10 mouse cellular contexts compared by ENCODE assay signal in the genomic region with DNA sequence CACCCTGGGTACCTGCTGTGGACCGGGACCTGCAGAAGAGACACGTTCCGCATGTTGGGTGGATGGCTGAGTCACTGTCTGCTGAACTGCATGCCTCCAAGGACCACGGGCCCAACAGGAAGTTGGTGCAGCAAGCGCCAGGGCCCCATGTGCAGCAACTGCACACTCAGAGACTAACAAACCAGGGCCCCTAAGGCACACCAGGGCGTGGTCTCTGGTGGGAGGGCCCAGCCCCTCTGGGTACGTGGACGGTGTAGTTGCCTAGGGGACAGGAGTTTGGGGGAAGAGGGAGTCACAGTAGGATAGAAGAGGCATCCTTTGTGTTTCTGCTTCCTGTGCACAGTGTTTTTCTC. TPM values are rescaled to one million over a fixed set of nuclear protein-coding genes. Genes with fewer than 3 reads are reported as not detected.
DNase-seq lines count a peak whose midpoint lies in the region; ATAC-seq lines count a peak whose summit lies in the region.
"Had no signal": no experiment of that assay in that cellular context is flagged by ENCODE, and none has a peak within 500 bp of the region (broad histone marks: within the 10 kb centered on the region; RNA-seq: fewer than 3 reads in every experiment).

No protein-coding gene starts in this region.

- no peak overlapping the region for H3K9ac ChIP-seq in forebrain, embryonic 12.5 days
- H3K9ac ChIP-seq: heart, embryonic 13.5 days; limb, embryonic 15.5 days had no signal

- WGBS in forebrain, embryonic 12.5 days, result 68% methylated on average over 8 of the region's 8 CpGs

- no peaks in the 10 kb centered on the region for H3K9me3 ChIP-seq in forebrain, embryonic 12.5 days
- H3K9me3 ChIP-seq: heart, embryonic 13.5 days; limb, embryonic 15.5 days had no signal

- no peak overlapping the region for H3K4me2 ChIP-seq in forebrain, embryonic 12.5 days
- H3K4me2 ChIP-seq: heart, embryonic 13.5 days; limb, embryonic 15.5 days had no signal

- ATAC-seq in CD4-positive, CD25-positive, alpha-beta regulatory T cell, adult 4 months, result peak; percentile 79
- peak; percentile 81 for ATAC-seq in inflammation-experienced regulatory T-cells, adult 6 months
- ATAC-seq in forebrain, embryonic 12.5 days (ENCODE audit: low FRiP score), result no peak

- DNase-seq in 3134 (ENCODE audit: extremely low read depth, insufficient read length, low spot score), result peak; percentile 90
- peak; percentile 50 to 52 for DNase-seq in monocyte, adult 2 months (ENCODE audit: low read depth in 1 of 2, low spot score in 2 of 2)
- DNase-seq in urinary bladder, postnatal 36 days (ENCODE audit: low spot score in 2 of 2), result no peak
- no peak for DNase-seq in adrenal gland, adult 18-20 months (ENCODE audit: low spot score in 2 of 2)
- DNase-seq in layer of hippocampus, adult 8-10 months (ENCODE audit: low spot score in 2 of 2), result no peak

- no peaks in the 10 kb centered on the region for H3K36me3 ChIP-seq in forebrain, embryonic 12.5 days (replicated peaks)
- H3K36me3 ChIP-seq: heart, embryonic 13.5 days; limb, embryonic 15.5 days had no signal

- peaks cover 15% of the 10 kb centered on the region for H3K4me1 ChIP-seq in forebrain, embryonic 12.5 days
- H3K4me1 ChIP-seq: heart, embryonic 13.5 days had no signal

- H3K27ac ChIP-seq in forebrain, embryonic 12.5 days, result no peak overlapping the region
- H3K27ac ChIP-seq: heart, embryonic 13.5 days; limb, embryonic 15.5 days had no signal

- H3K27me3 ChIP-seq in forebrain, embryonic 12.5 days, result no peaks in the 10 kb centered on the region
- H3K27me3 ChIP-seq: heart, embryonic 13.5 days; limb, embryonic 15.5 days had no signal

- H3K4me3 ChIP-seq in forebrain, embryonic 12.5 days (replicated peaks), result no peak overlapping the region
- H3K4me3 ChIP-seq: heart, embryonic 13.5 days; limb, embryonic 15.5 days had no signal

RNA-seq across cellular contexts. Expression of a gene that starts 27.9 kb away (rescaled TPM):
- under 1 TPM in 1 of 2 experiments, not detected in 1; 0.30 TPM for polyA plus RNA-seq in CD4-positive, CD25-positive, alpha-beta regulatory T cell, adult 4 months (2017; shearing (Covaris generic))
- under 1 TPM in 1 of 3 experiments, not detected in 2; 0.41 TPM for polyA plus RNA-seq in inflammation-experienced regulatory T-cells, adult 6 months (2017; shearing (Covaris generic))
- 7.3 and 7.5 TPM in 2 replicates for polyA plus RNA-seq in forebrain, embryonic 12.5 days (2016; fragmentation: Nextera tagmentation; extraction: Ambion mirVana)
- 1 to 10 TPM; 2.9 to 4.1 TPM for total RNA-seq in adrenal gland, adult 18-20 months (2021)
- 10 to 100 TPM; 27.9 to 32.3 (median 29.3) TPM for total RNA-seq in layer of hippocampus, adult 8-10 months (2022)

RNA-seq across cellular contexts. Expression of a gene that starts 29.0 kb away (rescaled TPM):
- polyA plus RNA-seq in CD4-positive, CD25-positive, alpha-beta regulatory T cell, adult 4 months (2017; shearing (Covaris generic)), result 100 to 1,000 TPM in 1 of 2 experiments, 10 to 100 TPM in 1; 99.7 to 140 TPM
- polyA plus RNA-seq in inflammation-experienced regulatory T-cells, adult 6 months (2017; shearing (Covaris generic)), result 100 to 1,000 TPM in 1 of 3 experiments, 10 to 100 TPM in 2; 81.9 to 170 (median 96.5) TPM
- 16.6 and 17.1 TPM in 2 replicates for polyA plus RNA-seq in forebrain, embryonic 12.5 days (2016; fragmentation: Nextera tagmentation; extraction: Ambion mirVana)
- total RNA-seq in adrenal gland, adult 18-20 months (2021), result 1 to 10 TPM; 4.6 to 5.5 TPM
- 100 to 1,000 TPM; 669 to 725 (median 678) TPM for total RNA-seq in layer of hippocampus, adult 8-10 months (2022)

Comparison
In these comparisons a context has a peak if more than half of its experiments do, and no peak if none do; other contexts are left out.
1. DNase-seq: peak in 3134 (single experiment) and monocyte, adult 2 months (2 of 2); none in urinary bladder, postnatal 36 days (0 of 2), adrenal gland, adult 18-20 months (0 of 2) and layer of hippocampus, adult 8-10 months (0 of 2).